In genomic region chr4:137187592-137187991, GRCm38 (mm10) we compare ENCODE assay signal across 17 mouse cellular contexts.
"Had no signal": no experiment of that assay in that cellular context is flagged by ENCODE, and none has a peak within 500 bp of the region (broad histone marks: within the 10 kb centered on the region; RNA-seq: fewer than 3 reads in every experiment).

No protein-coding gene starts in this region.

- H3K4me2 ChIP-seq: intestine, embryonic 15.5 days; kidney, embryonic 15.5 days; limb, embryonic 15.5 days; liver, embryonic 12.5 days; lung, embryonic 15.5 days; midbrain, embryonic 13.5 days; neural tube, embryonic 15.5 days had no signal

- H3K4me3 ChIP-seq: intestine, embryonic 15.5 days; kidney, embryonic 15.5 days; limb, embryonic 15.5 days; liver, embryonic 12.5 days; lung, embryonic 15.5 days; midbrain, embryonic 13.5 days; myocyte; neural tube, embryonic 15.5 days had no signal

- H3K27me3 ChIP-seq: intestine, embryonic 15.5 days; kidney, embryonic 15.5 days; limb, embryonic 15.5 days; liver, embryonic 12.5 days; lung, embryonic 15.5 days; midbrain, embryonic 13.5 days; neural tube, embryonic 15.5 days had no signal

- H3K9ac ChIP-seq: intestine, embryonic 15.5 days; kidney, embryonic 15.5 days; limb, embryonic 15.5 days; liver, embryonic 12.5 days; lung, embryonic 15.5 days; midbrain, embryonic 13.5 days; neural tube, embryonic 15.5 days had no signal

- ATAC-seq: intestine, embryonic 15.5 days; liver, embryonic 12.5 days; midbrain, embryonic 13.5 days had no signal

- H3K36me3 ChIP-seq: intestine, embryonic 15.5 days; kidney, embryonic 15.5 days; limb, embryonic 15.5 days; liver, embryonic 12.5 days; lung, embryonic 15.5 days; midbrain, embryonic 13.5 days; neural tube, embryonic 15.5 days had no signal

- H3K27ac ChIP-seq: intestine, embryonic 15.5 days; kidney, embryonic 15.5 days; limb, embryonic 15.5 days; liver, embryonic 12.5 days; lung, embryonic 15.5 days; macrophage; midbrain, embryonic 13.5 days; neural tube, embryonic 15.5 days had no signal

- H3K9me3 ChIP-seq: intestine, embryonic 15.5 days; kidney, embryonic 15.5 days; limb, embryonic 15.5 days; liver, embryonic 12.5 days; lung, embryonic 15.5 days; midbrain, embryonic 13.5 days; neural tube, embryonic 15.5 days had no signal

- DNase-seq: kidney, adult 2 months; kidney, postnatal 25 days; layer of hippocampus, adult 9-11 months; layer of hippocampus, postnatal 36 days; lung, postnatal 14 days; right cerebral cortex, adult 18-20 months; right cerebral cortex, postnatal 25 days; thymus, adult 2 months had no signal
